Mouse (Mus musculus) intestine, embryonic 15.5 days (tissue): ENCODE measurements around the gene Sirt7. TPM values are rescaled to one million over a fixed set of nuclear protein-coding genes. Genes with fewer than 3 reads are reported as not detected.
A peak's percentile ranks its signal among the peaks of the same experiment; 100 is the strongest.

Experiments used
- ATAC-seq: fragments of 200-750 bp; cut with Nextera tagmentation; 2 replicates; pipeline ENCODE4 v1.8.0; 2017; ENCODE audit warnings: moderate TSS enrichment, moderate library complexity
- H3K27ac ChIP-seq: fragments of 300-500 bp; sonication (generic); 2 replicates; pipeline ENCODE4 v1.5.1; 2015; ENCODE audit warnings: mild to moderate bottlenecking, inconsistent platforms
- H3K27me3 ChIP-seq: fragments of 300-500 bp; sonication (generic); replicated peaks from 2 replicates; pipeline ENCODE4 v1.6.1; 2015; ENCODE audit warnings: inconsistent platforms
- H3K36me3 ChIP-seq: fragments of 300-500 bp; sonication (generic); 2 replicates; pipeline ENCODE4 v1.6.1; 2015; ENCODE audit warnings: inconsistent platforms
- H3K4me1 ChIP-seq: fragments of 300-500 bp; sonication (generic); replicated peaks from 2 replicates; pipeline ENCODE4 v1.6.1; 2015; ENCODE audit warnings: inconsistent platforms
- H3K4me2 ChIP-seq: fragments of 300-500 bp; sonication (generic); replicated peaks from 2 replicates; pipeline ENCODE4 v1.6.1; 2015; ENCODE audit warnings: mild to moderate bottlenecking, inconsistent platforms
- H3K4me3 ChIP-seq: fragments of 300-500 bp; sonication (generic); replicated peaks from 2 replicates; pipeline ENCODE4 v1.5.1; 2015; ENCODE audit warnings: inconsistent platforms
- H3K9ac ChIP-seq: fragments of 300-500 bp; sonication (generic); 2 replicates; pipeline ENCODE4 v1.6.1; 2015; ENCODE audit warnings: inconsistent platforms
- H3K9me3 ChIP-seq: fragments of 300-500 bp; sonication (generic); 2 replicates; pipeline ENCODE4 v1.6.1; 2016; ENCODE audit warnings: inconsistent platforms
- WGBS: fragments of 180-500 bp; shearing (Covaris S2); methylation state at CpG from one replicate; pipeline ENCODE4 v1.1.7; 2015; 5-methylcytosine and 5-hydroxymethylcytosine counted together
- polyA plus RNA-seq: library from polyadenylated mRNA; unstranded; fragments of >200 nt; fragmentation: Nextera tagmentation; extraction: Ambion mirVana; gene quantifications from 2 replicates; pipeline ENCODE4 v1.2.1, GENCODE M21; 2015

The Sirt7 gene
- polyA plus RNA-seq, 1 experiment from 2014 or later = 40.1 TPM

DNA sequence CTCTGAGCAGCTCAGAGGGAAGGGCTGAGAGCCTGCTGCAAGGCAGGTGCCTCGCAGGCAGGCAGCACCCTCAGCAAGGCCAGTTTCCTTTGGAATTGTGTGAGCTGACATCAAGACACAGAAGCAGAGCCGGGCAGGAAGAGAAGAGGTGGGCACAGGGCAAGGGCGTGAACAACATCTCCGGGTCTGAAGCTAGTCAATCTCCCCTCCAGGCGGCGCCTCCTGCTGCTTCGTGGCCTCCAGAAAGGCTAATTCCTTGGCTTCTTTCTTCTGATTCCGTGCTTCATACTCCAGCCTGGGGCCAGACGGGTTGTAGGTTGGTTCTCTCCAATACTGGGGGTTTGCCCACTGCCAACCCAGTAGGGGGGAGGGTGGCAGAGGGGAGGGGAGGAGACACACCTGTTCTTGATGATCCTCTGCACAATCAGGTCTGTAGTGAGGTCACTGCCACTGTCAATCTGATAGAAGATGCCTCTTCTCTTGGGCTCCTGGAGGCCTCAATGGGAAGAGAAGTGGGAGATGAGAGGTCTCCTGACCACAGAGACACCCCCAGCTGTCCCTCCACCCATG is 14.5 kb downstream of the Sirt7 start:
- no peak for ATAC-seq
- Histone ChIP-seq H3K36me3 (peaks cover 29% of the 10 kb centered on the region), H3K27ac (no peak overlapping the region)

DNA sequence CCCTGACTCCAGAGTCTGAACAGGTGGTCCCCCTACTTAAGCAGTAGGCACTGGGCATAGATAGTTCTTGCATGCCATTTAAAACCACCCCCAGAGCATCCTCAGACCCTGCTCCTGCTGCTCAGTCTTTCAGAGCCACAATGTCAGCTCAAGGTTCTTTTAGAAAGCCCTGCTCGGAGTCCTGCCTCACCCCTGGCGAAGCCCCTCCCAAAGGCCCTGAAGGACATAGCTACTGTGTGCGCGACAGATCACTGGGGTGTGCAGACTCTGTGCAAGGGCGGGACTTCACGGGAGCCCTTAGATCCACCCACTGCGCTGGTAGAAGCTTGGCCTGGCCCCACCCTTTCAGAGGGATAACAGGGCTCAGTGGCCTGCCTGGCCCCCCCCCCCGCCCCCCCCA is 15.8 kb downstream of the Sirt7 start:
- WGBS = 35% methylated on average over 8 of the region's 8 CpGs
- peaks cover 38% of the 10 kb centered on the region for H3K36me3 ChIP-seq
- ATAC-seq = peak; percentile 79
- H3K4me3 ChIP-seq = peak overlapping the region; percentile 34; the same call in 1 of the 2 replicates
- H3K27ac ChIP-seq = no peak overlapping the region
- peaks cover 24% of the 10 kb centered on the region for H3K4me1 ChIP-seq
- H3K9ac ChIP-seq = peak overlapping the region; percentile 54; the same call in 1 of the 2 replicates
- peak overlapping the region; percentile 79 for H3K4me2 ChIP-seq
- H3K9me3 ChIP-seq = no peaks in the 10 kb centered on the region
- no peaks in the 10 kb centered on the region for H3K27me3 ChIP-seq

More for the DNA sequence above, 14.5 kb downstream of the Sirt7 start:
- no peak overlapping the region for H3K4me2 ChIP-seq
- H3K4me1 ChIP-seq = peaks cover 24% of the 10 kb centered on the region
- H3K27me3 ChIP-seq = no peaks in the 10 kb centered on the region
- 80% methylated on average over 9 of the region's 9 CpGs for WGBS
- no peaks in the 10 kb centered on the region for H3K9me3 ChIP-seq
- H3K9ac ChIP-seq = no peak overlapping the region
- H3K4me3 ChIP-seq = no peak overlapping the region

DNA sequence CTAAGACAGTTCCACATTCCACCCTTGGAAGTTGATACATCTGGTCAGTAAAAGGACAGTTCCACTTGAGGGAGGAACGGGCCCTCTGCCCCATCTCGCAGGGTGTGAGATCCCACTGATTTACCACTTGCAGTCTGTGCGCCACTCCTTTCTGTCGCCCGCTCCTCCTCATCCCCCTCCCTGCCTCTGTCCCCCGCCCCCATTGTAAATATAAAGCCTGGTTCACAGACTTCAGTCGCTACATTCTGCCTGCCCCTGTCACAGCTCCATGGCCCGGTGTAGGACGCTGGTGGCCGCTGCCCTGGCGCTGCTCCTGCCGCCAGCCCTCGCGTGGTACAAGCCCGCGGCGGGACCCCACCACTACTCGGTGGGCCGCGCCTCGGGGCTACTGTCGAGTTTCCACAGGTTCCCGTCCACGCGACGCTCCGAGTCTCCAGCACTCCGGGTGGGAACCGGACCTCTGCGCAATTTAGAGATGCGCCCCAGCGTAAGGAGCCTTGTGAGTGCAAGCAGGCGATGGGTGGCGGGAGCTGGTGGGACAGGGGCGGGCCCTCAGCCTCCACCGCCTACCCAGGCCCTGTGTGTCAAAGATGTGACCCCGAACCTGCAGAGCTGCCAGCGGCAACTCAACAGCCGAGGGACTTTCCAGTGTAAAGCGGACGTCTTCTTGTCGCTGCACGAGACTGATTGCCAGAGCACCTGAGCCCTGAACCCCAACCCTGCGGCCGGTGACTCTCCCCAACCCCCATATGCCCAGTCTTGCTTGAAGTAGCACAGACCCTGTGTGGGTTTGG is 16.6 kb downstream of the Sirt7 start, which contains the start of gene Npb:
Gene Npb, plus strand, starts transcription at position 237 of the 794 bp plus-strand sequence.
- H3K4me3 ChIP-seq = peak within 1 kb of the TSS; percentile 34
- ATAC-seq = peak; percentile 42
- H3K9me3 ChIP-seq = no peaks in the 10 kb centered on the region
- WGBS = 5% methylated on average over 45 of the region's 45 CpGs
- peaks cover 33% of the 10 kb centered on the region for H3K36me3 ChIP-seq
- H3K4me2 ChIP-seq = peak within 1 kb of the TSS; percentile 79
- H3K27me3 ChIP-seq = no peaks in the 10 kb centered on the region
- peak within 1 kb of the TSS; percentile 54 for H3K9ac ChIP-seq
- peaks cover 21% of the 10 kb centered on the region for H3K4me1 ChIP-seq
- H3K27ac ChIP-seq = 0 out of 2 replicates have a peak within 1 kb of the TSS, but pooled peaks have one; percentile 22

DNA sequence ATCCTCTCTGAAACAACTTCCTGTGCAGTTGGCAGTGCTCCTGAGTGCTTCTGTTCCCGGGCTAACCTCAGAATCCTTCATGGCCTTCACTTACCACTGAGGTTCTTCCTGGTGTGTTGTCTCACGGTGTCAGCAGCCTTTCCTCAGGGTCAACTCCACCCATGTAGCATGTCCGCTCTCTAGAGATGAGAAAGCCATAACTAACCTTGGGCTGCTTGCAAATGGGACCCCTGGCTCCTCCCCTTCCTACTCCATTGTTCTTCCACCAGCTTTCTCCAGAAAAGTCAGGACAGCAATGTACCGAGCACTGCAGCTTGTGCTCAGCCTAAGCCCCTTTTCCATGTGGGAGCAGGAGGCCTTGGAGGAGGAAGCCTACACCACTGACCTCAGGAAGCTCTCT is 18.3 kb downstream of the Sirt7 start:
- 76% methylated on average over 4 of the region's 4 CpGs for WGBS
- Histone ChIP-seq H3K4me1 (peaks cover 21% of the 10 kb centered on the region), H3K36me3 (peaks cover 17% of the 10 kb centered on the region), H3K9ac (no peak overlapping the region), H3K27ac (no peak overlapping the region), H3K27me3 (no peaks in the 10 kb centered on the region), H3K9me3 (no peaks in the 10 kb centered on the region), H3K4me2 (no peak overlapping the region), H3K4me3 (no peak overlapping the region)
- ATAC-seq = no peak

DNA sequence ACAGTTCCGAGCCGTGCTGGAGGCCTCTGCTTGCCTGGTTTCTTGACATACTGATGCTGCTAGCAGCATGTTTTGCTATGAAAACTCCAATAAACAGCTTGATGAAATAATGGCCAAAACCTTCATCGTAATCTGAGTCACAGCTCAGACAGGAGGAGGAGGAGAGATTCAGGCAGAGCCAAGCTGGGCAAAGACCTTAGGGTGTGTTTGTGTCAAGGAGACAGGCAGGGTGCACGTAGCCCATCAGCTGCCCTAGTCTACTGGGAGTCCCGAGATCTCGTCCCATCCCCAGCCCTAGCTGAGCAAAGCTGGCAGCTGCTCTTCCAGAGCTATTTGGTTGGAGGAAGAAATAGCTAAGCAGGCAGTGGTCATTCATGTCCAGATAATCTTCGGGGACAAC is 19.4 kb downstream of the Sirt7 start:
- no peak overlapping the region for H3K4me3 ChIP-seq
- 88% methylated on average over 7 of the region's 7 CpGs for WGBS
- H3K4me1 ChIP-seq = peaks cover 21% of the 10 kb centered on the region
- no peak overlapping the region for H3K27ac ChIP-seq
- H3K27me3 ChIP-seq = no peaks in the 10 kb centered on the region
- H3K36me3 ChIP-seq = peaks cover 15% of the 10 kb centered on the region
- ATAC-seq = no peak
- H3K9ac ChIP-seq = no peak overlapping the region
- H3K4me2 ChIP-seq = no peak overlapping the region
- H3K9me3 ChIP-seq = no peaks in the 10 kb centered on the region

DNA sequence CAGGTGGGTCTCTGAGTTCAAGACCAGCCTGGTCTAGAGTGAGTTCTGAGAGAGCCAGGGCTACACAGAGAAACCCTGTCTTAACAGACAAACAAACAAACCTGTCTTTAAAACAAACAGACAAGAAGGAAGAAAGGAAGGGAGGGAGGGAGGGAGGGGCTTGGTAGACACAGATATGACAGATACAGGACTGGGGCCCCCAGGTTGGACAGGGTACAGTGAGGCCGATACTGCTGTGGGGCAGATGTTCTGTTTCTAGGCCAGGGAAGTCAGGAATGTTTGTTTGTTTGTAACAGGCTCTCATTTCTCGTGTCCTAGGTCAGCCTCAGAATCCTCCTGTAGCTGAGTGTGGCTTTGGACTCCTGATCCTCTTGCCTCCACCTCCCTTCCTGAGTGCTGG is 21.5 kb downstream of the Sirt7 start:
- H3K9ac ChIP-seq = no peak overlapping the region
- no peaks in the 10 kb centered on the region for H3K27me3 ChIP-seq
- no peak overlapping the region for H3K4me3 ChIP-seq
- WGBS = 72% methylated on average over 2 of the region's 2 CpGs
- peaks cover 20% of the 10 kb centered on the region for H3K4me1 ChIP-seq
- no peak overlapping the region for H3K4me2 ChIP-seq
- peaks cover 15% of the 10 kb centered on the region; the same call in 1 of the 2 replicates for H3K36me3 ChIP-seq
- no peaks in the 10 kb centered on the region for H3K9me3 ChIP-seq
- no peak for ATAC-seq
- H3K27ac ChIP-seq = no peak overlapping the region

DNA sequence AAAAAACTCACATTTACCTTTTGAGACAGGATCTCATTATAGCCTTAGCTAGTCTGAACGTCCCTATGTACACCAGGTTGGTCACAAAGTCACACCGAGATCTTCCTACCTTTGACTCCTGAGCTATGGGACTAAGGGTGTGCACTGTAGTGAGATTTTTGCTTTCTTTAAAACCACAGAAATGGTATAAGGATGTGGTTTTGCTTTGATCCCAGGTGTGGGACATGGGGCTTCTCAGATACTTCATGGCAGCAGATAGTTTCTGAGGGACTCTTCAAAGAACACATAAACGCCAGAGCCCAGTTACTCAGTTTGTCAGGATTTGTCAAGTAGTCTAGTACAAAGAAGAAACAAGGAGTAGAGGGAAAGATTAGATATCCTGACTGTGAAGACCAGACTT is 24.3 kb downstream of the Sirt7 start:
- Histone ChIP-seq H3K27me3 (no peaks in the 10 kb centered on the region), H3K4me3 (no peak overlapping the region), H3K36me3 (peaks cover 25% of the 10 kb centered on the region), H3K4me1 (peaks cover 19% of the 10 kb centered on the region), H3K9ac (no peak overlapping the region), H3K9me3 (no peaks in the 10 kb centered on the region), H3K4me2 (no peak overlapping the region), H3K27ac (no peak overlapping the region)
- 98% methylated on average over 3 of the region's 3 CpGs for WGBS
- ATAC-seq = no peak

DNA sequence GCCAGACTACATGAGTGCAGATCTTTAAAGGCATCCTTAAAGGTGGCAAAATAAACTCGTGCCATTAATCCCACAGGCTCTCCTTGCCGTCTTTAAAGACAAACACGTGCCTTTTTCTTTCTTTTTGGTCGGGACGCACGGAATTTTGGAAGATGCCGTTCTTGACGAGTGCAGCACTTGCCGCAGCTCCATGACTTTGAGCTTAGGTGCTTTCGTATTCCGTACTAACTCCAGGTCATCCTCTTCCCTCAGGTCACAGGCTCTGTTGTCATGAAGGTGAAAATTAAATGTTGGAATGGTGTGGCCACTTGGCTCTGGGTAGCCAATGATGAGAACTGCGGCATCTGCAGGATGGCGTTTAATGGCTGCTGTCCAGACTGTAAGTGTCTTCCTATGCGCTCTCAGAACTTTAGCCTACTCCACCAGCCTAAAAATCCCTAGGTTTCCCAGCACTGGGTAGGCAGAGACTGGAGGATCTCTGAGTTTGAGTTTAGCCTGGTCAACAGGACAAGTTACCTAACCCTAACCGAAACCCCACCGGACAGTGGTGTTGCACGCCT is 26.0 kb downstream of the Sirt7 start:
- no peak for ATAC-seq
- peaks cover 29% of the 10 kb centered on the region for H3K36me3 ChIP-seq
- peak overlapping the region; percentile 99 for H3K9ac ChIP-seq
- peaks cover 19% of the 10 kb centered on the region for H3K4me1 ChIP-seq
- H3K4me2 ChIP-seq = peak overlapping the region; percentile 82
- H3K27me3 ChIP-seq = no peaks in the 10 kb centered on the region
- 45% methylated on average over 17 of the region's 17 CpGs for WGBS
- H3K27ac ChIP-seq = peak overlapping the region; percentile 75
- no peaks in the 10 kb centered on the region for H3K9me3 ChIP-seq
- peak overlapping the region; percentile 97 for H3K4me3 ChIP-seq

DNA sequence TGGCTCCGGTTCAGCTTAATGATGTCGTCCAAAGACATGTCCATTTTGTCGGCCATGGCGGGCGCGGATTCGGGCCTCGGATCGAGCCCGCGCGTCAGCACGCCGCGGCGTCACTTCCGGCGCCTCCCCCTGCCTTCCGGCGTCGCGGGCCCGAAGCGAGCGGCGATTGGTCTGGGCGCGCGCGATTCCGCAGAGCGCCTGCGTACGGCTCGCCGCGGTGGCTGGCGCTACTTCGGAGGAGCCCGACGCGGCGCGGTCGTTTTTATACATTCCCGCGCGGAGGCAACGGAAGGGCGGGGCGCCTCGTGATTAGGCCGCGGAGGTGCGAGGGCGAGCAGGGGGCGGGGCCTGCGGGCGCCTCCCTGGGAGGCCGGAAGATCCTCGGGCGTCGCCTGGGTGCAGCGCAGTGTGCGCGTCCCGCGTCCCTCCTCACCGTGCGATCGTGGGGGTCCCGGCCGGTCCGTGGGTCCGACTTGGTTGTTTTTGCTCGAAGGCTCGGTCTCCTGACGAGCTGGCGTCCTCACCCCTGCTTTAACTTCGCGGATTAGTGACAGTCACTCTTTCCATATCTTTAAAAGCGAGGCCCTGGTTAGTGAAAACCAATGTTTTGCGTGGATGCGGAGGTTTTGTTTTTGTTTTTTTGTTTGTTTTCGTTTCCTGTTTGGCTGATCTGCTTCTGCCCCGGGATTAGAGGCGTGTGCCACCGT is 26.6 kb downstream of the Sirt7 start, which contains the start of the genes Alyref and Anapc11:
Gene Alyref, minus strand, starts transcription at position 83 of the 707 bp plus-strand sequence.
Gene Anapc11, plus strand, starts transcription at position 139 of the 707 bp plus-strand sequence.
- ATAC-seq = peak; percentile 99
- under 1% methylated on average over 87 of the region's 88 CpGs for WGBS
- Histone ChIP-seq H3K4me1 (peaks cover 19% of the 10 kb centered on the region), H3K27ac (peak within 1 kb of the TSS; percentile 92), H3K36me3 (peaks cover 34% of the 10 kb centered on the region), H3K4me3 (peak within 1 kb of the TSS; percentile 97), H3K4me2 (peak within 1 kb of the TSS; percentile 92), H3K9ac (peak within 1 kb of the TSS; percentile 99), H3K9me3 (no peaks in the 10 kb centered on the region), H3K27me3 (no peaks in the 10 kb centered on the region)

DNA sequence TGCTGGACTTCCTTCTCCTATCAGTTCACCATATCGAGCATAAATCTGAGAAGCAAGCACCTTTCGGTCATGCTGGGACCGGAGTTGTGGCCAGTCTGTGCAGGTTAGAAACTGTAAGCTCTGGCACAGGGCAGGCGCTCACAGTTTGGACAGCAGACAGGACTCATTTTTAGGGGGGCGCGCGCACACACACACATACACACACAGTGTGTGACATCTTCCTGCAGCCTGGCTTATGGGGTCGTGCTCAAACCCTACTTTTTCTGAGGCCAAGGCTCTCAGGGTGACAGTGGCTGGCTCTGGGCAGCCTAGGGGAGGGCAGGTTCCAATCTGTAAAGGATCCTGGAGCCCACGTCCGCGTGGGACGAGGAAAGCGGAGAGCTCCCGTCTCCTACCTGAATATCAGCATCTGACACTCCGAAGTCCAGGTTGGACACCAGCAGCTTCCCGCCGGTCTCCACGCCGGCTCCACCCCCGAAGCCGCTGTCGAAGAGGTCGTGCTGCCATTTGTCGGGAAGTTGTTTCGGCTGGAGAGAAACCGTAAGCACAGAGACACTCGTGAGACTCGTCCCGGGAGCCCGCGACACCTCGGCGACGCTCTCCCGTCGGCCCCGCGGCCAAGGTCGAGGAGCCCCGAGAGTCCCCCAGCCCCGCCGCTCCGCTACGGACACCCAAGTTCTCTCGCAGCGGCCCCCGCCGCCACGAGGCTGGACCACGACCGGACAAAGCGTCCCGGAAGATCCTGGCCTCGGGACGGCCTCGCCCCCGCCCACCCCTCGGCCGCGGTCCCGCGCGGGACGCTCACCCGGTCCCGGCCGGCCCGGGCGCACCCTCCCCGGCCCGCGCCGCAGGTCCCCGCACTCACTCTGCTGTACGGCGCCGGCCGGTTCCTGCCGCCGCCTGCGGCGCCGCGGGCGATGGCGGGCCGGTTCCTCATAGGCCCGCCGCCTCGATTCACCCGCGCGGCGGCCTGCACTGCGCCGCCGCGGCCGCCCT is 27.5 kb downstream of the Sirt7 start:
- Histone ChIP-seq H3K4me3 (peak overlapping the region; percentile 97), H3K4me2 (peak overlapping the region; percentile 92), H3K36me3 (peaks cover 41% of the 10 kb centered on the region), H3K9me3 (no peaks in the 10 kb centered on the region), H3K9ac (peak overlapping the region; percentile 99), H3K4me1 (peaks cover 19% of the 10 kb centered on the region), H3K27ac (peak overlapping the region; percentile 92), H3K27me3 (no peaks in the 10 kb centered on the region)
- WGBS = 2% methylated on average over 99 of the region's 99 CpGs
- ATAC-seq = peak; percentile 53

DNA sequence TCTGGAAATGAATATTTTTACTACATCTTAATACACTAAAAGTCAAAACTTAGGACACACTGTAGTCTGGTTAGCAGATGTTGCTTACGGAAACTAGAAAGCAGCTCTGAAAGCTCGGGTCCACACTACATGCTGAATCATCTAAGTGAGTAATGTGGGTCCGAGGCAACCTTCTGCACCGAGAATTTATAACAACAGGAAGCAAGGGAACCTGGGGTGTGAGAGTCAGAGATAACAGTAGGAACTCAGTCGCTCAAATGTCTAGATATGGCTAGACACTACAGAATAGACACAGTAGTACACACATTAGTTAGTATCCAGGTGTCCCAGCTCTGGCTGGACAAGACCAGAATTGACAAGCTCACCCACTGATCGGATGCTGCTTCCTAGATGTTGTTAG is 36.5 kb downstream of the Sirt7 start:
- H3K4me2 ChIP-seq = no peak overlapping the region
- ATAC-seq = no peak
- H3K9ac ChIP-seq = no peak overlapping the region
- H3K27me3 ChIP-seq = no peaks in the 10 kb centered on the region
- H3K27ac ChIP-seq = no peak overlapping the region
- WGBS = 87% methylated on average over 6 of the region's 6 CpGs
- no peaks in the 10 kb centered on the region for H3K9me3 ChIP-seq
- peaks cover 37% of the 10 kb centered on the region for H3K36me3 ChIP-seq
- no peaks in the 10 kb centered on the region for H3K4me1 ChIP-seq
- no peak overlapping the region for H3K4me3 ChIP-seq
